Mouse (Mus musculus) kidney, adult 8-10 months (tissue): ENCODE data around the gene Btbd9.

Experiments
- DNase-seq, 2 experiments: peaks; one replicate each; pipeline ENCODE4 v3.0.0; 2022

Btbd9 gene

DNA sequence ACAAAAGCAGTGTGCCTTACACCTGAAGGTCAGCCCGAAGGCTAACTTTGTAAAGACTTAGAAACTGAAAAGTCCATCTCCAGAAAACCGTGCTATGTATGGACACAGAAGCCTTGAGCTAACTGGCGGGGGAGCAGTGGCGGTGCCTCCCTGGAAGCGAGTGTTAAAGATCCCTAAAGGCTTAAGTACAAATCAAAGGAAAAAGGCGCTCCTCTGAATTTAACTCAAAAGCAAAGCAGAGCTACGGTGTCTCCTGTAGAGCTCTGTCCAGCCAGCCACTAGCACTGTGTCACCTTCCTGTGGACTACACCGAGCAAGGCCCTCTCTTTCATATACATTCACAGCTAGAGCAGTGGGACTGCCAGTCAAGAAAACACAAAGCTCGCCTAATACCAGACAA, 98.1 kb downstream of the Btbd9 start:
- no peak for DNase-seq

DNA sequence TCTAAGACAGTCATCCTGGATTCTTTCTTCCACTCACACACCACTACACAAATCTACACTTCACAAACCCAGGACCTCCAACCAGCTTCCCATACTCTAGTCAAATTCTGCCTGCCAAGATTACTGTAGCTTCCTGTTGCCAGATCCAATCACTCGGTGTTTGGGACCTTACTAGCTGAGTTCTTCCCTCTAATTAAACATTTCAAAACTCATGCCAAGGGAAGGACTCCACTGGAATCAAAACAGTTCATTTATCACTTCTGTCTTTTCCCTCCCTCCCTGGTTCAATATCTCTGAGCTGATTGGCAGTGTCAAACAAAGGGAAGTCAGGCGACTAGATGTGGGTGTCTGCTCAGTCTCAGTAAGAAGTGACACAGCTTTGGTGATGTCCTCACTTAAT, 101.7 kb downstream of the Btbd9 start:
- no peak for DNase-seq

DNA sequence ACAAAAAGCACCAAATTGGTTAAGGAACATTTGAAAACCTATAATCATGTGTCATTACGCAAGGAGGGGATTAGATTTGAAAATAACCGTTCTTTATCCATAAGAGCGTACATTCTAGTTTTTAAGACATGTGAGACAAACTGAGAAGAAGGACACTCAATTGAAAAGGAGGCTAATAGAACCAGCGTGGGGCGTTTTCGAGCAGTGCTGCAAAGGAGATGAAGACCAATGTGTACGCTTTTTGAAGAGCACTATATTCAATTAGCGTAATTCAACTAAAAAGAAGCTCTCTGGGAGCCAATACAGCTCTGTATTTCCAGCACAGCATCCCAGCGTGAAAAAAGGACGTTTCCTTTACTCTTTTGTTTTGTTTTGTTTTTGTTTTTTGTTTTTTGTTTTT, 103.5 kb downstream of the Btbd9 start:
- DNase-seq, result no peak

DNA sequence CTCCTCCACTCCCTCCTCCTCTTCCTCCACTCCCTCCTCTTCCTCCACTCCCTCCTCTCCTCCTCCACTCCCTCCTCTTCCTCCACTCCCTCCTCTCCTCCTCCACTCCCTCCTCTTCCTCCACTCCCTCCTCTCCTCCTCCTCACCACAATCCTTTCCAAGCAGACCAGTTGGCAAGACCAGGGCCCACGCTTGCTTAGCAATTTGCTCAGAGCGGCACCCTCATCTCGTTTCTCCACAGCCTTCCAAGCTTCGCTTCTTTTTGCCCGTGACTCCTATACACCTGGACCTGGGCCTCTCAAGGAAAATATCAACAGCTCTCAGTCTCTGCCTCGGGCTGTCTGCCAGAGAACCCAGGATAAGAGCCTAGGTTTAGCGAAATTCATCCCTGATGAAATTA, 104.8 kb downstream of the Btbd9 start:
- DNase-seq, result no peak

DNA sequence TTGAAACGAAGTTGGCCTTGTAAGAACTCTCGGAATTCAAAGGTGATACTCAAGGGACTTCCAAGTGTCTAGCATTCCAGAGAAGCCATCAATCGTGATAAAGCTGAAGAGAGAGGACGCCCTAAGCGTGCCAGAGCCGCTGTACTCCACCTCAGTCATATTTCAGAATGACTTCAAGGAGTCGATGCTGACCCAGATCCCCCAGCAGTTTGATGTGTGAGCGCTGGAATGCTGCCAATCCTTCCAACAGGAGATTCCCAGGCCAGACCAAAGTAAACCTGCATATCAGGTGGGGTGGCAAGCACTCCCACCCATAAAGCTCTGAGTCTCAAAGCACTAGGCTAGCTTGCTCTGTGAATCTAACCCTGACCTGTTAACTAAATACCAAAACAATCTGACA, 105.5 kb downstream of the Btbd9 start:
- no peak for DNase-seq

DNA sequence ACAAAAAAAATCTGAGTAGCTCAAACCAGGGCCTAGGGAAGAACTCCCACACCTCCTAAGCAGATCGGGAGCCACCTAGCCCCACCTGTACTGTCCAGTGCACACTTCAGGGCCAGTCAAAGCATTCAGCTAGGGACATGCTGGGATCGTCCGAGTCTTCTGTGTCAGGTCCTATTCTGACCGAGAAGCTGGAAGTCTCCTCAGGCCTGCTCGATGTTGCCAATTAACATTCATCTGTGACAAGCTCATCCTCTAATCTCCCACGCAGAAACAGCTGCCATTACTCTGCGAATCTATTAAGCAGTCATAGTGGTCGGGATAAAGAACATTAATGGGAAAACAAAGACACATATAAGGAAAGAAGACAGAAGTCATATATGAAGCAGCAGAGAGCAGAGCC, 106.0 kb downstream of the Btbd9 start:
- no peak for DNase-seq

DNA sequence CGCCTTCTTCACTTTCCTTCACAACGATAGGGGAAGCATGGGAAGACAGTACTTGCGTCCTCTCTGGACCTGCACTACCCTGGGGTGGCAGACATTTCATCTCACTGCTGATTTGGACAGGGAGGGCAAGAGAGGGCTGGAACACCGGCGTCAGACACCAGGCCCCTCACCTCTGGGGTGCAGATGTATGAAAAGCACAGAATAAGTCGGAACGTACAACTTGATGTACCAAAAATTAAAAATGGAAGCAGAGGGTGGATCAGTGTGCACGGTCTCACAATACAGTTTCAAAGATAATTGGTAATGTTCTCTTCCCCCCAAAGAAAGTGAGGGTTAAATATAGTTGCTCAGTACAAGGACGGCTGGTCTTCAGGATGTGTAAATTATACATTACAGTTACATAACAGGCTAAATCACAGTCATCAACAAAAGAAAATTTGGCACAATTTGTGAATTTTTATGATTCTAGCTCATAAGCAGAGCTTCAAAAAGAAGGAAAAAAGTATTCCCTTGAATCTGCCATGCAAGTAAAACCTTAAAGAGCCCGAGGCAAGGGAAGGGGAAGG, 106.7 kb downstream of the Btbd9 start:
- no peak for DNase-seq

DNA sequence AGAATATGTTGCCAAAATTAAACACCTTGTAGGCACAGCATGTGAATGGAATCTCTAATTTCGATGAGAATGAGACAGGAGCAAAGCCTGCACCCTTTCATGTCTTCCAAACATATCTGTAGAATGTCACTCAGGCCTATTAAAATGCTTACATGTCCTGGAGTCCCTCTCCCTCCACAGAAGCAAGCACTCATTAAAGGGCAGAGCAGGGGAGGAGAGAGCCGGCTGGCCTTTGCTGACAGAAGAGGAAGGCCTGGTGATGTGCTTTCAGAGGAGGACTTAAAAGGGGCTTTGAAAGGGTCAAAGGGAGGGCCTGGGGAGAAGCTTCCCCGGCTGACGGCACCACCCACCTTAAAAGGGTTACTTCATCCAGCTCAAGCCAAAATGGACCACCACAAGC, 107.9 kb downstream of the Btbd9 start:
- DNase-seq, result no peak

DNA sequence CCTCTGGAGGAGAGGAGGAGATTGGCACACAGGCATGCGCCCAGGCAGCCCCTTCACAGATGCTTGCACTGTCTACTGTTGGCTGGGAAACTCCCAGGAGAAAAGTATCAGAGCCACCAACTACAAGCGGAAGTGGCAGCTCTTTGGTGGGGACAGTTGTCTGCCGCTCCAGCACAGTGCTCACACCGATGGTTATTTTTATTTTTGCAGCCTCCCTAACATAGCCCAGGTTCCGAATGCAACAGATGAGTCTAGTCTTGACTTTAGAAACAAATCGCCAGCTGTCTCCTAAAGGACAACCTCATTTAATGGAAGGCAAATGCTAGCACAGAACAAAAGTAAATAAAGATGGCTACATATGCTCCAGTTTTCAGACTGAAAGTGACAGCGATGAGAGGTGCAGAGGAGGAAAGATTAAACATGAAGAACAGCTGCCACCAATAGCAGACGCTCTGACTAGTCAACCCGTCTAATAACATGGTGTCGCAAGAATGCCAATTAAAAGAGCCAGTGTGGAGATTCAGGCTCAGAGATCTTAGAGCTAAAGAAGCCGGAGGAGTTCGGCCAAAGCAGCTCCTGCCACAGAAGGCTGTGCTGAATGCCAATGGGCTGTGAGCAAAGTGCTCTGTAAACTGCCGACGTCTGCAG, 108.6 kb downstream of the Btbd9 start:
- DNase-seq, result no peak

DNA sequence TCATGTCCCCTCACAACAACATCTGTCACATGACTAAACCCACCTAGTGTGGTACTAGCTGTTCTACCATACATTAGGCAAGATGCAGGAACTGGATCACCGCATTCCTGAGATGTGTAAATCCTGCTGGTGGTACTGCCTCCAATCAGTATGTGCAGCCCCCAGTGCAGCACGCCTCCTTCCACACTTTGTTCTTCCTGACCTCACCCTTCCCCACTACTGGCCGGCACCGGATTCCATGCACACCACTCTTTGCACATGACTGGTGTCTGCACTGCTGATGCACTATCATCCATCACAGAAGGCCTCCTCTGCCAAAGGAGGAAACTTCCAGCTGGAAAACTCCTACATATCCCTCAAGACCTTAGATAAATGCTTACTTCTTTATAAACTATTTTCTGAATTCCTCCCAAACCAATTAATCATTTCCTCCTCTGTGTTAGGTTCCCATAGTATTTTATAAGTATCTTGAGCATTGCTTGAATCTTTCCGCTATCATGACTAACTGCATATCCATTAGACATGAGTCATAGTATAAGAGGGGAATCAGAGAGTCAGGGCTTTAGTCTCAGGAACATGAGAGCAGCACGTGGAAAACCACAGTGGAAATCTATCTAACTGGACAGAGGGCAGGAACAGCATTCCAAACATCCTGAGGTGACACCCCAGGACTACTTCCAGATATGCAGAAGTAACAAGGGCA, 111.1 kb downstream of the Btbd9 start:
- no peak for DNase-seq

DNA sequence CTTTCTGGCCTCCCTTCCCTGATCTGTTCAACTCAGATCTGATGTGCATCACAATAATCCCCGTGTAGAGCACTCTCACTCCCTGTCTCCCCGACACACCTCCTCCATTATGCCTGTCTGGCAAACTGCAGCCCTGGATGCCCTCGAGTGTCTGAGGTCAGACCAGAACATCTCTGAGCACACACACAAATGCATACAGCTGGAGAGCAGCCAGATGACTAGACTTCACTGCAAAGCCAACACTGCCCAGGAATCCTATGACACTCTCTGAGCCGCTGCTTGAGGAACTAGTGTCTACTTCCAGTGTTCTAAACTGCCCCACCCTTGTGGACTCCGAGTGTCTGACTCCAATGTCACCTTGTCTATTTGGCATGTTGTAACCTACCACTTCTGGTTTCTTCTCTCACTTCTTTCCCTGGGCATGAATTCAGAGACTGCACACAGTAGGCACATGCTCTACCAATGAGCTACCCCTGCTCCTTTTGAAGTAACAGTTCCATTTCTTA, 112.0 kb downstream of the Btbd9 start:
- DNase-seq, result no peak

DNA sequence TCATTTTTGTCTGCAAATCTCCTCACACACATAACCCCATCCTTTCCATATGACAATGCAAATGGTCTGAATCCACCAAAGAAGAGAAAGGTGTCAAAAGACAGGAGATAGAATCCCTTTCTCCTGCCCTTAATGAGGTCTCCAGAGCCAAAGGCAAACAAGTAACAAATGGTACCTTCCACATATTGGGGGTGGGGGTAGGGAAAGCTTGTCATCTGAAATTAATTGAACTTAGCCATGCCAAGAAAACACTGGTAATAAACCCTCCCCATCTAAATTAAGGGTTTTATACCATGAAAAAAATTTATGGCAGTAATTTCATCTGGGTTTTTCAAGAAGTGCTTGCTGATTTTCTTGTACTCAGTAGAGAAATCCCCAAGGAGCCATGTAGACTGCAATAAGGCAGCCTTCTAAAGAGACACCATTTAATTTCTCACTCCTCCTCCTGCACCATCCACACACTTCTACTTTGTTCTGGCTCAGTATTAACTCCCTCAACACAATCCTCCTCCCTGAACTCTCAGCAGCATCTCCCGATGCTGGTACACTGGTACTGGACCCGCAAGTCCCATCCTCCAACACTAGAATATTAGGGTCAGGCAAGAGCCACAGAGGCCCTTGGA, 115.5 kb downstream of the Btbd9 start:
- no peak for DNase-seq

DNA sequence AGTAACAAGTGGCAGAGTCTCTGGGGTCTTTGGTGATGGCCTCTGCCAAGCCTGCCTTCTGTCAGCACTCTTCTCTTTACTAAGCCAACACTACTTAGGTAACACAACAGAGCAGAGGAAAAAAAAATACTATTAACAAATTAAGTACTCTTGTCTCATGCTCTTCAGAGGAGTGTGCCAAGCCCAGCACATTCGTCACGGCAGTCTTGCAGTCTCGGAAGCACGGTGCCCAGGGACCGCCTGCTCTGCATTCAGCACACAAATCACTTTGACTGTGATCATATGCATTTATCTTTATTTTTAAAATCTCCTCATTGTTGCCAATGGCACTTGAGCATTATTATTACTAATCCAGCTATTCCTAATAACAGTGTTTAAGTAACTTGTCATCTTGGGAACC, 116.6 kb downstream of the Btbd9 start:
- DNase-seq, result no peak

DNA sequence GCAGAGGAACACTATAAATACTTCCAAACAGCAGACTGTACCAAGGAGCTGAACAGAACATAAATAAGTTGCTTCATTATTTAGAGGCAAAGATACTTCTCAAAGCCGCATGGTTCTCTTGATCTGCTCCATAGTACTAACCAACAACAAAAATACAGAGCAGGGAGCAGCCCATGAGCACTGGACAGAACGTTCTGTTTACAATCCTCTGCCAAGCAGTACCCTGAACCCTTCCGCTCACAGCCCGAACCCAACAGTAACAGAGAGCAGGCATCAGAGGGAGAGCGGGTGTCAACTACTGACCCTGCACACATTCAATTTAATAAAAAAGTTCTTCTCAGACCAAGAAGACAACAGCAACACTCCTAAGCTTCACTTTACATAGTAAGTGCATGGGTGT, 117.4 kb downstream of the Btbd9 start:
- no peak for DNase-seq

DNA sequence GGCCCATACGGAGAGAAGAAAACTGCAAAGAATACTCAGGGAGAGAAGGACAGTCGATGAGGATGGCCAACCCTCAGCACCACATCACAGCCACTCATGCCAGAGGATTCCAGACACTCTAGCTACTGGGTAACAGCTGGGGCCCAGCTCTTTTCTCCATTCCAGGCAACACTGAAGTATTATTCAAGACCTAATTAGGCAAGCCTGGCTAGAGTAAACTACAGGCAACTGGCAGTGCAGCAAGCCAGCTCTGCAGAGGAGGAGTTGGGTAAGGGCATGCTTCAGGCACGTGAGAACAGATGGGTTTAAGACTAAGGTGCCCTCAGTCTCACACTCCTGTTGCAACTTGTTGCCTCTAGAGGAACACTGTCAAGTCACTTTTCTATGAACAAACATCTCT, 118.0 kb downstream of the Btbd9 start:
- peak in 1 of 2 experiments; percentile 25 for DNase-seq

DNA sequence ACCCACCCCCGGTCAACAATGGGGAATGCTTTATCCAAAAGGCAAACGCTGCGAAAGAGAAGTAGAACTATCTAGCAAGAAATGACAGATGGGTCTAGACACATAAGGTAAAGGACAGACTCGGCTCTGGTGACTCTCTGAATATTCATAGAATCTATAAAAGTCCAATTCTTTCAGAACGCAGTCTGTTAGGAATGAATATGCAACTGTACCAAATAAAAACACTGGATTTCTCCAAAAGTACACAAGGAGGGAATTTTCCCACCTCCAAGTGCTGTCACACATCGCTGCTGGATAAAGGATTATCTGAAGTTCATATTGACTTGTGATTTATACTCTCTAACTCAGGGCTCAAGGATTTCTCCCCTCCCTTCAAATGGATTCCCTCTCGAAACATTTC, 118.8 kb downstream of the Btbd9 start:
- DNase-seq, result no peak

DNA sequence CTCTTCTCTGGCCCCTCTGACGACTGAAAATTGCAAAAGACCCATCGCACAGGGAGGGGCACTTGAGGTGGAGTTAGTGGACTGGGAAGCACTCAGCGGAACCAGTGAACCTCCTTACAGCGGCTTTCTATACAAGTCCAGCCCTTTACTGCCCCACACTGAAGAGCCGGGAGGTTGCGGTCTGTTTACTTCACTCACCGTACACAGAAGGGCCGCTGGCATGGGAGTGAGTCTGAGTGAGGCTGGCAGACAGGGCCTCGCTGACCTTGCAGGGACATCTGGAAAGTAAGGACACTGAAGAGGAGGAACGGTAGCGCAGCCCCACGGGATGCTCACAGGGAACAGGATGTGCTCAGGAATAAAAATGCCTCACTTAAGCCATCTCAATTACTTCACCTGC, 120.0 kb downstream of the Btbd9 start:
- no peak for DNase-seq

DNA sequence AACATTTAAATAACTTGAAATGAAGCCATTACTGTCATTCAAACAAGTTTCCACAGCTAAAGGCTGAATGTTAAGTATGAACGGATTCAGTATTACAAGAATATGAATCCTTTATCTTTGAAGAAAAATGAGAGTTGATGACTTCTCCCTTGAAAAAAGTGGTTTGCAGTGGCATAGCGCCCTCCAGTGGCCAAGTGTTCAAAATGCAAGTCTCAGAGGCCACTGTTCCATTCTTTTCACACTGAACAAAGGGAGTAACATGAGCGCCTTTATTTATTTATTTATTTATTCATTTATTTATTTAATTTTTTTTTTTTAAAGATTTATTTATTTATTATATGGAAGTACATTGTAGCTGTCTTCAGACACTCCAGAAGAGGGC, 121.4 kb downstream of the Btbd9 start:
- DNase-seq, result peak; percentile 54 to 68

DNA sequence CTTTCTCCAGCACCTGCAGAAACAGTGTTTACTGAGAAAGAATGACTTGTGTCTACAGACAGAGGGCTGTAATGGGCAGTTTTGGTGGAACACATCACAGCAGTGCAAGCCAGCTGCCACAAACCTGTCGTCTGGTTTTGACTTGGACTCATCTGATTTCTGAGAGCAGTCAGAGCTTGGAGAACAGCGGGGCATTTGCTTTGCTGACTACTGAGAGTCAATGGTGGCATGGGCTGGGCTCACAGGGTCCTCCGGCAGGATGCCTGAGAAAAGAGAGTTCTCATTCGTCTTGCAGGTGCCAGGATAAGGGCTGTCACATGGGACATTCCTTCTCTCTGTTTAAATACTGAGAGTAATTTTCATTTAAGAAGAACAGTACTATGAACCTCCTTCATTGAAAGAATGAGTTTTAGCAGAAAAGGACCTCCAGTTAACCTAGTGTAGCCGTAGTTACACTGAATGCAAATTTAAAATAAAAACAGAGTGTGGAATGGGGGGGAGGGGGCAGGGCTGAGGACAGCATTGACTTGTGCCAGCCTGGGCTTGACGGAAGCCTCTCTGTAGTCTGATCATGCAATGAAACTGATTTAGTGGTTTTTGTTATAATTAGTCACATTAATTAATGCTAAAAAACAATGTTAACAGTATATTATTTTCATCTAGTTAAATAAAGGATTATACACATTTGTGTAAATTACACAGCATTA, 122.0 kb downstream of the Btbd9 start:
- DNase-seq, result no peak

DNA sequence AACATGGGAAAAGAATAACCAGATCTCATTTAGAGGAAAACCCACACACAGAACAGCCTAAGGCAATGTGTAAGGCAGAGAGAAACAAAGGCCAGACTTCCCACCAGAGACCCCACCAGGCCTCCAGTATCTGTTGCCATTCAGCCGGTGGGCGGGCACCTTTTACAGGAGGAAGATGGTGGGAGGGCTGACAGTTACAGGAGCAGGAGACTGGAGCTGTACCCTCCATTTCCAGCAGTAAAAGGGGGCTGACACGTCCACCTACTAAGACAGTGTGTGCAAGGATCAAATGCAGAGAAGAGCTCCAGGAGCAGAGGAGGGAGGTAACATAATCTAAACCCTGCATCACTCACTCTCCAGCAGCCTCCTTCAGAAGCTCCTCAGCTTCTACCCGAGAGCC, 123.0 kb downstream of the Btbd9 start:
- DNase-seq, result no peak

DNA sequence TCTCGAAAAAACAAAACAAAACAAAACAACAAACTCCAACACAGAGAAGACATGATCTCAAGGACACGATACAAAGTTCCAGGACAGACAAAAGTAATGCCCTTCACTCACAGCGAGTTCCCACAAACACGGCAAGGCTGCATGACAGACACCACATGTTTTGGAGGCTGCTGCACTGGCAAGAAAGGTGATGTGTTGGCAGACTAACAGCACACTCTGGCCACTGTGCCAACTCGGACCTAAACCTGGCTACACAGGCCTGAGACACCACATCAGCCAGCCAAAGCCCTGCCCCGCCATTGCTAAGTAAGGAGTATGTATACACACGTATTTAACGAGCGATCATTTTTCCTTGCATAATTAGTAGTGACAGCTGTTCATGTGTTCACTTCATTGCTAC, 123.9 kb downstream of the Btbd9 start:
- DNase-seq, result no peak

DNA sequence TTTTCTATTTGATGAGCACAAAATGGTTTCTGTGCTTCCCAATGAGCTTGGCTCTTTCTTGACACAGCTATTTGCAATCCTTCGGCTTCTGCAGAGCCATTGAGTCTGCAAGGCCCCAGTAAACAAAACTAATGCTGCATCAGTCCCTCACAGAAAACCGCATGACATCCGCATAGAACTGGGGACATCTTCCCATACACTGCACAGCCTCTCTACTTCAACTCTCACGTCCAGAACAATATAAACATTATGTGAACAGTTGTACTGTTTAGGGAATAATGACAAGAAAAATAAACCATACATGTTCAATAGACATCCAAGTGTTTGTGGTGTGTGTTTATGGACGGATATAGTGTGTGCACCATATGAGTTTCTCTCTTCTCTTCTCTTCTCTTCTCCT, 127.7 kb downstream of the Btbd9 start:
- DNase-seq, result no peak

DNA sequence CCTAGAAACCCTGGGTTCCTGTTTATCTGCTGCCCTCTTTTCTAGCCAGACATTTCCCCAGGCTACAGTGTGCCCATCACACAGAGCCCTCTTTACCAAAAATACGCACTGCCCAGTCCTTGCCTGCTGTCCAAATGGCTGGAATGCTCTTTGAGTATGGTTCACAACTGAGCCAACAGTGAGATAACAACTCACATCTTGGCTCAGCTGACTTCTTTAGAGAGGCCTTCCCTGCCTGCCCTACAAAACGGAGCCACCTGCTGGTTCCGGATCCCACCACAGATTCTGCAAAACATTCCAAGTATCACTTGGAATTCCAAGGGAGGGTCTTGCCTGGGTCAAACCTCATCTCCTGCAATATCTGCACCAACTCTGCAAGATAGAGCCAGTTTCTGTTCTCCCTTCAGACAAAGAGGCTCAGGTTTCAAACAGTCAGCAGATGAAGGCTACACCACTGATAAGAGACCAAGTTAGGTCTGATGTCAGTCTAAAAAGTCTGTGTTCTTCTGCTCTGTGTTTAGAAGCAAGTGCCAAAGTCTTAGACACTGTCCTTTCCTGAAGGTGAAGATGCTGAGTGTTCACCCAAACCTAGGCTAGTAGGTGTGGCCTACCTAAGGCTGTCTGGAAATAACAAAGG, 130.4 kb downstream of the Btbd9 start:
- no peak for DNase-seq
